Mouse (Mus musculus): ENCODE measurements around the gene Itk.
A peak's percentile ranks its signal among the peaks of the same experiment; 100 is the strongest.

Gene Itk

DNA sequence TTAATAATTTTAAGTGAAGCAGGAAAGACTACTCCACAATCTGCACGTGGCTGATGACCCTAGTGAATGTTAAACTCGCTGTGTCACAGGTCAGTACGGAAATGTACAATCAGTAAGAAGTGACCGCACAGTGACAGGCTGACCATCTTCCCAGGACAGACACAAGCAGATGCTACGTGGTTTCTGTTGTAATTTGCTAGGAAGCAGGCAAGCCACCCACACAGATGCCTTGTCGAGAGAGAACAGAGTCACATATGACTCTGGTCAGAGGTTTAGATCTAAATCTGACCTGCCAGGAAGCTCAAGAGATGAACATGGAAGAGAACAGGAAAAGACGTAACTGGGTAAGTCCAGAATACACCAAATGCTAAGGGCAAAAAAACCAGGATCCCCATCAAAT, 3.6 kb upstream of the Itk start:
- no peak for DNase-seq

DNA sequence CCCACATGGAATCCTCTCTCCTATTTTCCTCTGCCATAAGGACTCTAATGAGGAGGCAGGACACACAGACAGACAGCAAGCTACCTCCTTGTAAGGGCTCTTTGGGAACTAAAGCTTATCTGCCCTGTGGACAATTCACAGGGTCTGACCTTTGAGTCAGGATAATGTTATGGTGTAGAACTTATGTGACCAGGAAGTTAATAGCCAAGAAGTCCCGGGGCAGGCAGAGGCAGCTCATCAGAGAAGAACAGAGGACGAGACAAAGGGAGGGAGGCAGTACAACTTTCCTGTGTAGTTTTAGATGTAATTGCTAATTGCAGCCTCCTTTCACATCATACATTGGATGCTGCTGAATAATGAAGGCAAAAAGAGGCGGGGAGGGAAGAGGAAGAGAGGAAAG, 1.3 kb upstream of the Itk start:
- DNase-seq = no peak

DNA sequence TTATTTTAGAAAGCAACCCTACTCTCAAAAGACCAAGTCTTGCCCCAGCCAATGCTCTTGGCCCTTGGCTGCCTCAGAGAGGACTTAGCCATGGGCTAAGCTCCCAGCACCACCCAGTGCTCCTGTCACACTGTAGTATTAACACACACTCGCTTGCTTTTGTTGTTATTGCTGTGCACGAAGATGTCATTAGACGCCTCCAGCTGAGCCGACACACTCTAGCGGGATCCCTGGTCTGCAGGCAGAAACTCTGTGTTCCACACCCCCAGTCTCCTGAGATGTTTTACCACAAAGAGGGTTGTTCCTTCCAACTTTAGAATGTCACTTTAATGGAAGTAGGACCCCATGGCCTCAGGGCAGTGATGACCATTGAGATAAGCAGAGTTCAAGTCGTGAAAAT, 877 bp downstream of the Itk start:
- DNase-seq = no peak

DNA sequence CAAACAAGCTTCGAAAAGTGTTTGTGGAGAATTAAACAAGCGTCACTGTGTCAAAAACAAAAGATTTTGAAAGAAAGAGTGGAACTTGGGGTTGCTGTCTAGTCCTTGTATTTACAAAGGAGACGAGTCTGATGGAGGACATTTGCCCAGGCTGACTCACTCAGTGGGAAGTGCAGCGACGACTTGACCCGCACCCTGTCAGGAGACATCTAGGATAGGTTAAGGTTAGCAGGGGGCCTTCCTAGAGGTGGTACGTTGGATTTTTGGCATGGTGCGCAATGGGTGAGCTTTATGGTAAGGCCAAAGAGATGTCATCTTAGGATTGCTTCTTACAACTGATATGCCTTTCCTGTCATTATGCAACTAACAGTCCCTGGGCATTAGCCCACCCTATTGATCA, 2.3 kb downstream of the Itk start:
- no peak for DNase-seq

DNA sequence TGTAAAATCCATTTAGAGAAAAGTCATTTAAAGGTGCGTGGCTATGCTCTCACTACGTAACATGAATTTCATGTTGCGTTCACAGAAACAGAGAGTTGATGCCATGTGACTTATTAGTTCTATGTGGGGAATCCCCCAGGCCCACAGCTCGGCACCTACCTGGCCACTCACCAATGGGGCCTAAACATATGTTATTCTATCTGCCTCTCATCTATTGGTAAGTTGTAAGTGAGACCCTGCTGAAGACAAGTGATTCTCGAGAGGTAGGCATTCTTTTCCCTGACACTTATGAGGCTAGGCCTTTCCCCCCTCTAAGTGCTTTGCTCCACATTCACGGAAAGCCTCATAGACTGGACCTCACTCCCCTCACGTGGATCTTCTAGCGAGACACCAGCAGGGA, 2.8 kb downstream of the Itk start:
- DNase-seq = no peak

DNA sequence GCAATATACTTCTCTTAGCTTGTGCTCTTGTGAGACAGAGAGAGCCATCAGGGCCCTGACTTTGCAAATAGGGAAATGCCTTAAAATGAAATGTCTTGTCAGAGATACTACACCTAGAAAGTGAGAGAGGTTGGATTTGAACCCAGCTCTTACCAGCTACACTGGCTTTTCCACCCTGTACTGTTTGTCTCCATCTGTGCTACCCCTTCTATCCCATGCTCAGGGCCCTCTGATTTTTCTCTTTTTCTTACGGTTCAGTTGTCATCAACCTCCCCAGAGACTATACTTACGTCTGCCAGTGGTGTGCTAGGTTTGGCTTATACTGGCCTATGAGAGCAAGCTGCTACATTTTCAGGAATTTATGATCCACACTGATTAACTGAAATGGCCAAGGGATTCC, 4.4 kb downstream of the Itk start:
- DNase-seq = no peak

DNA sequence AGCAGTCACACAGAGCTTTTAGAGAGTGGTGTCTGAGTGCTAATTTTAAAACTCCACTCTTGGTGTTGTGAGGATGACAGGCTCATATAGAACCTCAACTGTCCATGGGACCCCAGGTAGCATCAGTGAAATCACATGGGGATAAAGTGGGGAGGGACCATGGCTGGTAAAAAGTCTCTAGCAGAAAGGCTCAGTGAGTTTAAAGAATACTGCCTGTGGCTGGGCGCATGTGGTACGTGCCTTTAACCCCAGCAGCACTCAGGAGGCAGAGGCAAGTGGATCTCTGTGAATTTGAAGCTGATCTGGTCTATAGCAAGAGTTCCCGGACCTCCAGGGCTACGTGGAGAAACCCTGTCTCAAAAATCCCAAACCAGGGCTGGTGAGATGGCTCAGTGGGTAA, 6.8 kb downstream of the Itk start:
- DNase-seq = no peak

DNA sequence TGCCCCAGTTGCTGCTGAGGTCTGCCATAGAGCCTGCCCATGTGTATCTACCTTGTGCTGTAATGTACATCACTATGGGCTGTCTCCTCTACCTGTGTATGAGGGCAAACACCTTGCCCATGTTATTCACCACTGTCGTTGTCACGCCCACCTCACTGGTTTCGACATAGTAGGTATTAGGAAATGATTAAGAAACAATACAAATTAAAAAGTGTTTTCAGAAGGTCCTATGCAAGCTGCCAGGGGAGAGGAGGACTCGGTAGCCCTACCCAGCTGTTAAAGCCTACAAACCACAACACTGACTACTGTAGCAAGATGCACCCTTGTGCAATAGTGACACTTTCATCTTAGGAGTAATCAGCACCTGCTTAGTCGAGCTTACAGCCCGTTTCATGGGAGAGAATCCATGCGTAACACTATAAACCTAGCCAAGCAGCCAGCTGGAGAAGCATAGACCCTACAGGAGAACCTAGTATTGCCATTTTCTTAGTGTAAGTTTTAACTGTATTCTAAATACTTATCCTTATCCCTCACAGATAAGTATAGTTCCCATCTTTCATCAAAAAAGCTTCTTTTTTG, 9.1 kb downstream of the Itk start:
- DNase-seq = no peak

DNA sequence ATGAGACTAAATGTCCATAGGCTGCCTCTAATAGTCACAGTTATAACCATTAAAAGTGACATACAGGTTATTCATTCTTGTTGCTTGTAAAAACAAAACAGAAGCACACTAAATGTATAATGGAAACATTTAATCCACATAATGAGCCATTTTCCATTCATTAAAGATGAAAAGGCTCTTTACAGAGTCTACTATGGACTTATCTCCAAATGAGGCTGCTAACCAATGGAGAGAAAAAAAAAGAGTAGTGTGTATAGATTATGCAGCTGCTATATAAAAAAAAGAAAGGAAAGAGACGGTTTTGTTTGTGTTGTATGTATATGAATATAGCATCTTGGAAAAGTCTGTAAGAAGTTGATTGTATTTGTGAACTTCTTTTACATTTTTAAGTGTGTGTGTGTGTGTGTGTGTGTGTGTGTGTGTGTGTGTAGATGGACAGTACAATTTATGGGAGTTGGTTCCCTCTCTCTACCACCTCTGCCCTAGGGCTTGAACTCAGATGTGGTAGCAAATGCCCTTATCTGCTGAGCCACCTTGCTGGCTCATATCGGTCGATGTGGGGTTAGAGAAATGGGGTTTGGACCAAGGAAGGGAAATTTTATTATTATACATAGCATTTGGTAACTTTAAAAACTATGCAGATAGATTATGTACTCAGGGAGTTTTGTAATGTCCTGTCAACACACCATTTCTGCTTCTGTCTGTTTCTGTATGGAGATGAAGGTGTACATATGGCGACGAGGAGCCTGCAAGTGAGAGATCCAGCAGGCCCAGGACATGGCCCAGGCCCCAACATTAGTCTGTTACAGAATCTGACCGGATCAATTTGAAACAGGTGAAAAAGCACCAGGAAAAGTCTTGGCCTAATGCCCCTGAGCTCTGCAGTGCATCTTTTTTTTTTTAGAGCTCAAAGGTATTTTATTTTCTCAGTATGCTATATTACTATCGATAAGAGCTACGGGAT, 11.2 kb downstream of the Itk start:
- no peak for DNase-seq

DNA sequence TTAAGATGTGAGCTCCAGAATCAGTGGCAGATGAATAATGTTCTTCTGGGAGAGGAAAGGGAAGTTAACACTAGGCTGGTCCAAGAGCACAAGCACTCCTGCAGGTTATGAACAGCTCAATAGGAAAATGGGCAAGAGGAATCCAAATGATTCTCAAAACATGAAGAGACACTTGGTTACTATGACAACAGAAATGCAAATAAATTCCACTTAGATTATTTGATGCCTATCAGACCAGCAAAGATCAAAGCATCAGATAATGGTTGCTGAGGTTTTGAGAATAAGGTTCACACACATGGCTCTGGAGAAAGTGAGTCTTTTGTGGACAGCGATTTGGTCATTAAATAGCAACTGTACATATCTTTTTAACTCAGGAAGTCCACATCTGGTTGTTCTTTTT, 12.0 kb downstream of the Itk start:
- DNase-seq = no peak

DNA sequence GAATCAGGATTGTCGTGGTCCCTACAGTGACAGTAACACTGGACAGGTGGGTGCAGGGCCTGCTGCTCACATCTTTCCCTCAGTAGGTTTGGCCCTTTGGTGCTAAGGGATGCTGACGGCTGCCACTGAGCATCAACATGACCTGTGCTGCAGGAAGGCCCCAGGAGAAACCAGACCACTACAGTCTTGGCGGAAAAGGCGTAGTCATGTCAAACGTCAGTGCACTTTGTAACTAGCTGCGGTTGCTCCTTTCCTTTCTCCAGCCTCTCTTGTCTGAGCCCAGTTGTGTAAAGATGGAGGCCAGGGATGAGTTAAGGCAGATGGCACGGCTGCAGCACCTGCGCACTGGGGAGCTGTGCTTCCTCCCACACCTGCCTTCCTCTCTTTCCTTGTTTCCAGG, 14.3 kb downstream of the Itk start:
- no peak for DNase-seq

DNA sequence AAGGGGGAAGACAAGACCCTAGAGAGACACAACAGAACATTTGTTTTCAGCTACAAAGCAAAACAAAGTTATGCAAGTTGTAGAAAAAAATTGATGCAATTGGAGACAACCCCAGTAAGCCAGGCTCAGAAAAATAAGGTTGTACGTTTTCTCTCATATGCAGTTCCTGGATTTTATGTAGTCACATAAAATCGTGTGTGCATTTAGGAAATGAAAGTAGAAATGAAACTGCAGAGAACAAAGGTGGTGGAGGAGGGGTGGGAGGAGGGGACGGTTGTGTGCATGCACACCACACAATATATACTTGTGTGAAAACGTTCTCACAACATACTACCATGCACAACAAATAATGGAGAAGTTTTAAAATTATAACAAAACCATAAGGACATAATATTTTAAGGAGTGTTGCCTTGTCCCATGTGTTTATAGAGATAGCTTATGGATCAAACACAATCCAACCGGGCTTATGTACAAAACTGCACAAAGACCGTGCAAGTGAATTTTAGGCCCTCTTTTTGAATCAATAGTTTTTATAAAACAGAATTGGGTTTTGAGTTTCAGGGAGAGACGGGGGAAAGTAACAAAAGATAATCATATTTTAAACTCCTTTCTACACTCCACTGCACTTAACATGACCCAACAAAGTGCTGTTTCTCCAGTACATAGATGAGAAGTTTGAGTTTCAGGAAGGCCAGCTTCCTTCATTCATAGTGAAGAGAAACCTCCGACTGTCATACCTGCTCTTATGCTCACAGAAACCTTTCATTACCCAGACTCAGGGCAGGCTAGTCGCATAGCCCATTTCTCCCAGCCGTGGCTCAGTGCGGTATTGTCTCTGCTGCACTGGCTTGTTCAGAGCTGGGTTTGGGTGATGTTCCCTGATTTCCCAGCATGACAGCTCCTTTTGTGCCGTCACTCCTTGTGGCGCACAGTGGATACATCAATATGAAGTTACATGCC, 16.0 kb downstream of the Itk start:
- DNase-seq = no peak

DNA sequence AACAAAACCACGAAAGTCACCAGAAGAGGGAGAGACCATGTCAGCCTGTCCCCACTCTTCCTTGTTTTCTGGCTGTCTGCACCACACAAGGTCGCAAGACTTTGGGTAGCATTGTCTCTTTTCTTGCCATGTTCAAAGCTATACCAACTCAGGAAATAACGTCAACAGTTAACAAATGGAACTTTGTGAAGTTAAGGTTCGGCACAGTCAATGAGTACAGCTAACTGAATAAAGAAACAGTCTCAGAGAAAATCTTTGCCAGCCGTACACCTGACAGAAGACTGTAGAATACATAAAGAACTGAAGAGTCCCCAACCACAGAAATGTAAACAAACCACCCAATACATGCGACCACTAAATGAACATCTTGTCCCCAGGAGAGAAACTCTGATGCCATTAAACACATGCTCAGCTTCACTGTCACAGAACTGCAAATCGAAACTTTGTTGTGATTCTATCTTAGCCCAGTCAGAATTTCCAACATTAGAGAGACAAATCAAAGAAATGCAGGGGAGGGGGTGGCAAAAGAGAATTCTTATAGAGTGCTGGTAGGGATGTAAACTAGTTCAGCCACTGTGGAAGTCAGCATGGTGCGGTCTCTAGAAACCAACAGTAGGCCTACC, 16.9 kb downstream of the Itk start:
- no peak for DNase-seq

DNA sequence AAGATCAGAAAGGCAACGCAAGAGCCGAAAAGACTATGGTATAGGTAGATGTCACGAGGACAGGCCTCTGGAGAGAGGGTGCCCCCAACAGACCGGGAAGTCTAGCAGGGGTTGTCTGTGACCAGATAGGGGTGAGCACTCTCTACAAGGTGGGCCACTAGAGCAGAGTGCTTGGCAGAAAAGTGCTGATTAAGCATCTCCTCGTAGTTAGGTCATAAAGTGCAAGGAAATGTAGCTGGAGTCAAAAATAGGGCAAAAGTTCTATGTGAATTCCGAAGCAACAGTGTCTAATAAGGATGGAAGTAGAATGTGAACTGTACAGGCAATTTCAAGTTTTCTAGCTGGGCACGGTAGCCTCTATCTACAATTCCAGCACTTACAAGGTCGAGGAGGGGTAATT, 18.1 kb downstream of the Itk start:
- DNase-seq = no peak

DNA sequence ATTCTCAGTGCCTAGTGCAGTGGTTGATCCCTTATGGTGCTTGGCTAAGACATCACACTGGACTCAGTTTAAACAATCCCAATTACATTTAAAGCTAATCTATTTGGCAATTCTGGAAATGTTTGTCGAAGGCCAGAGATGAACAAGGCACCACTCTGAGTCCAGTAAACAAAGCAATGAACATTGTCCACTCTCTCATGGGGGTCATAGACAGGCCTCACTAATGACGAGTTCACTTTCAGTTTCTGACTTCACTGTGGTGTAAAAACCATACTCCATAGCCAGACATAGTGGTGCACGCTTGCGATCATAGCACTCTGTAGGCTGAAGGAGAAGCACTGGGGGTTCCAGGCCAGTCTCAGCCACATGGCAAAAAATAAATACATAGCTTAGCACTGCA, 18.9 kb downstream of the Itk start:
- DNase-seq = no peak

DNA sequence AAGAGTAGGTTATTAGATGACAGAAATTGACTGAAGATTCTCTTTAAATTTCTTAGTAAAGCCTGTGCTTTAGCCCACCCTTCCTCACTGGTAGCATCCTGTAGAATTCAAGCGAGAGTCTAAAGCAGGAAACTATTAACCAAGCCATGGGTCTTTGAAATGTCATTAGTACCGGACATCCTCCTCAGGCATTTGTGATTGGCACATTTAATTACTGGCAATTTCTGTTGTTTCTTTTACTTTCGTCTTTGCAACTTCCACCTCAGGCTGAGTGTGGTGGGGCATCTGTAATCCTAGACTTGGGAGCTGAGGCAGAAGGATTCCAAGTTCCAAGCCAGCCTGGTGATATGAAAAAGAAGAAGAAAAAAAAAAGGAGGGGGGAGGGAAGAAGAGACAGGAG, 23.0 kb downstream of the Itk start:
- DNase-seq = no peak

DNA sequence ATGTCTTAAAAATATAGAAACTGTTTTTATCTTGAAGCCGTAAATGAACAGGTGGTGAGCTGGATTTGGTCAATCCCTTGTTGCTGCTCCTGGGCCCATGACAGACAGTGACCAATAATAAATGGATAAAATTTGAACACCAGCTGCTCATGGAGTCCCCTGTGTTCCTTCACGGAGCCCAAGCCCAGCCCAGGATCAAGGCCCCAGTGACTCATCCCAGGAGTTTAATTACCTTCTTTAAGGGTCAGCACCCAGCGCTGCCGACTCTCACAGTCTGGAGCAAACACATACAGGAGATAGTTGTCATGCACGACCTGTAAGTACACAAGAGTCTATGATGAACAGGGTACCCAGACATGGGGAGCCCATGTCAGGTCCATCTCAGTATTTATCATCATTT, 23.6 kb downstream of the Itk start:
- no peak for DNase-seq

DNA sequence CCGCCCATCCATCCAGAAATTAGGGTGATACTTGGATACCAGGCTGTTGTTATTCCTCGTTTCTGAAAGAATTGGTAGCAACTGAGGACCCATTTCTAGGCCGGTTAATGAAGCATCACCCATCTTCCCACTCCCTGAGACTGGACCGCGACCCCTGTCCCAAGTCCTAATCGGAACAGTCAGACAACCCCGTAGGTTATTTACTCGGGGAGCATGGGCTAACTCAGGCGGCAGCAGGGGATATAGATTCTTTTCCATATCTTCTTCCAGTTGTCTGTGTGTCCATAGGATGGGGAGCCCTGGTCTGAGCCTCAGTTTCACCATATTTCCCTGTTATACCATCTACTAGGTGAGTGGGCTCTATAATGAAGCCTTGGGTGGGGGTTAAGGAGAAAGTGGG, 25.5 kb downstream of the Itk start:
- no peak for DNase-seq

DNA sequence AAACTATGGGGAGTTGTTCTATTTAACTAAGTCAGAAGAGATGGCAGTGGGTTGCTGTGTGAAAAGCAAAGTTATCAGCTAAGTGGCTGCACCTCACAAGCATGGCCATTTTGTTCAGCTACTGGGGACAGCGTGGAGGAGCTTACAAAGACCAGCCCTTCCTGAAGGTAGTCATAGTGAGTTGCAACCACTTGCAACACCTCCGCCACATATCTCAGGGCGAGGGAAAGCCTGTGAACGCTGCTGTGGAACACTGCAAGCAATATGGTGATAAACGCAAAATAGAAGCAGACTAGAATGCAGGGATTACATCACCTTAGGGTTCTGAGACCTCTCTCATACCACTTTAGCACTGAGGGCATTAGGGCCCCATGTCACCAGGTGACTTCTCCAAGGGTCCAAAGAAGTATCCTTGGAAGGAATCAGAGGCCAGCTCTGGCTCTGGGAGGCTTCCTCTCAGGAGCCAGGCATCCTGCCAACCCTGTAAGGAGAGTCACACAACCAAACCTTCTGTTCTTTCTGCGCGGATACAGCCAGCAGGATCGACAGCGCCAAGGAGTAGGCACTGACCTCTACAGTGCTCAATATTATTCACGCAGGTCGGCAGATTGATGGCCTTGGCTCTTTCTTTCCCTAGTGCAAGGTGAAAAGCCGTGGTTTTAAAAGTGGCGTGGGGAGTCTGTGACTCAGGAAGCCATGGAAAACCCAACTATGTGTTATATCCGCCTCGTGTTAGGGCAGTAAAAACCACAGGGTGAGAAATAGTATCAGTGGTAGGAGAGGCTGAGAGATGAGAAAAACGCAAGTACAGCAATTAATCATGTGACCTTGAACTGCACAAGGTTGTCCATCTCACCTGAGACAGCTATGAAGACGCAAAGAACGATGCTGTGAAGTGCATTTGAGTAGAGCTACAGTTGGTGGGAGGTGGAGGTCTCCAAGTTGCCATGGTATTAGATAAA, 27.0 kb downstream of the Itk start:
- DNase-seq = peak; percentile 79 to 80

DNA sequence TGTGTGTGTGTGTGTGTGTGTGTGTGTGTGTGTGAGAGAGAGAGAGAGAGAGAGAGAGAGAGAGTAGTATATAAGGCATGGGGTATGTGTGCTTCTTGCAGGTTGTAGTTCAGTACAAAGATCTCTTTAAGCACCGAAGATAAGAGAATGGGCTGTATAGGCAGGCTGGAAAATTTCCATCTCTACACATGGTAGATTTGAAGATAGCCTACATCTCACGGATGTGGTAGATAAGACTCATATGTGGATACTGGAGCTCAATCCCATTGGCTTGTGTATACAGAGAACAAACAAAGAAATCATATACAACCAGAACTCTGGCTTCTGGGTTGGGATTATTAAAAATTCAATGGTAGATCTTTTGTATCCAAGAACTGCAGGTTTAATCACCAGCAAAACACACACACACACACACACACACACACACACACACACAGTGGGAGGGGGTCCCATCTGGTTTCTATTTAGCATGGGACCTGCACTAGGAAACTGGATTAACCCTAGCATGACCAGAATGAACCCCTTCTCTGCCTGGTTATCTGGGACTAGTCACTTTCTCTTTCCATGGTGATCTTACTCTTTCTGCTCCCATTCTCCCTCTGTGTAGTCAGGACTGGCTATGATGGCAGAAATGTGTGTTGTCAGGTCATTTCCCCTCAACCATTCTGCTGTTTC, 28.2 kb downstream of the Itk start:
- DNase-seq = no peak

DNA sequence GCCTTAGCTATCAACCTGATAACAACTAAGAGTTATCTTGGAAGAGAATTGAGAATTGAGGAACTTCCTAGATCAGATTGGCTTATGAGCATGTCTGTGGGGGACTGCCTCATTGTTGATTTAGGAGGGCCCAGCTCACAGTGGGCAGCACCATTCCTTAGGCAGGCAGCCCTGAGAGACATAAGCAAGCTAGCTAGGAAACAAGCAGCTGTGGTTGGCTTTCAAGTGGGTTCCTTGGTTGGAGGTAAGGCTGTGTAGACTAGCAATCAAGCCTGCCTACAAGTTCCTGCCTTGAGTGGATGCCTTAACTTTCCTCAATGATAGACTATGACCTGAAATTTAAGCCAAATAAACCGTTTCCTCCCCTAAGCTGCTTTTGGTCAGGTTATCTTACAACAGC, 30.9 kb downstream of the Itk start:
- DNase-seq = no peak

All from cerebellum, postnatal 14 days (tissue).